Mouse (Mus musculus) thymus, postnatal 0 days (tissue): ENCODE results near the gene Ccl6. TPM values are rescaled to one million over a fixed set of nuclear protein-coding genes. Genes with fewer than 3 reads are reported as not detected.

Source experiments
- DNase-seq: peaks from one replicate; pipeline ENCODE4 v3.0.0-alpha.2; 2015; ENCODE audit warnings: low spot score
- polyA plus RNA-seq: library from polyadenylated mRNA; unstranded; fragments of >200 nt; fragmentation: Nextera tagmentation; extraction: Ambion mirVana; gene quantifications from 2 replicates; pipeline ENCODE4 v1.2.1, GENCODE M21; 2015

The Ccl6 gene
- polyA plus RNA-seq = 12.1 and 13.7 TPM in 2 replicates

DNA sequence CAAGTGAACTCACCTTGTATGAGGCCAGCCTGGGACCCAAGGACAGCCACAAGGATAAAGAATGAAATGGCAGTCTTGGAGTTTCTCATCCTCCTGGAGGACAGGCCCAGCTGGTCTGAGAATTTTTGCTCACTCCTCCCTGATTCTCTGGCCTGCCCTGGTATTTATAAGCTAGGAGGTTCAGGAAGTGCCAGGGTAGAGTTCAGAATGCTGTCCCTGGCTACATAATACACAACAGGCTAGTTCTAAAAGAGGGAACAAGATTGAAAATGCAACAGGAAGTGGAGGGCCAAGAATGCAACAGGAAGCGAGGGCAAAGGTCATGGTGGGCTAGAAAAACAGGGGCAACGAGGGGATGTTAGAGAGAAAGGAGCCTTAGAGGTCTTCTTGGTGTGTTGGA is at the start of gene Ccl6:
Ccl6 (minus strand) TSS at position 235 of the 400 bp plus-strand sequence.
- DNase-seq = peak; percentile 15

DNA sequence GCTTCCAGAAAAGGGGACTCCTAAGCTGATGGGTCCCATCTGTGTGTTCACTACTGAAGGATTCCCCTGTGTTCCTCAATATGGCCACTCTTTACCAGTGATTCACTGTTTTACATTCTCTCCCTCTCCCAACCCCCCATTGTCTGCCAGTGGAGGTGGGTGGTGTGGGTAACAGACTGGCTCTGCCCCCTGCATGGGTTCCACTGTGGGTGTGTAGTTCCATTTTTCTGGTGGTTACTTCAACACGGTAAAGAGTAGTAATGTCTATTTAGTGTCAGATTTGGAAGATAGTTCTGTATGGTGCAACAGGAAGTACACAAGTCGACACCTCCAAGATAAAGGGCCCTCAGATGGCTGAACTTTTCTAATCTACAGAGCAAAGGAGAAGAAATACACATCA is 48.3 kb upstream of the Ccl6 start:
- DNase-seq = no peak

DNA sequence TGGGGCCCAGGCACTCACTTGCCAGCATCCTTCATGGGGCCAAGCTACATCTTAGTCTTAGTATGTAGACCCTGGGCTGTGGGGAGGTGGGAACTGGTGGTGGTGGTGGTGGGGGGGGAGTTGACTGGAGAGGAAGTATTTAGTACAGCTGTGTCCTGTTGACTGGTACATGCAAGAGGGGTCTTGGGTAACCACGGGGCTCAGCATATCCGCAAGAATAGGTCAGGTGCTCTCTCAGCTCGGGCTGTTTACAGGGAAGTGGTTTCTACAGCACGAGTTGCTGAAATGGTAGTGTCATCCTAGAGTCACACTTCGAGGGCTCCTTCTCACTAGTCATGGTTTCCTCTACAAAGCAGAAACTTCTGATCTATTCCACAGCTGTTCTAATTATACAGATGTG is 47.3 kb upstream of the Ccl6 start:
- peak; percentile 85 for DNase-seq

DNA sequence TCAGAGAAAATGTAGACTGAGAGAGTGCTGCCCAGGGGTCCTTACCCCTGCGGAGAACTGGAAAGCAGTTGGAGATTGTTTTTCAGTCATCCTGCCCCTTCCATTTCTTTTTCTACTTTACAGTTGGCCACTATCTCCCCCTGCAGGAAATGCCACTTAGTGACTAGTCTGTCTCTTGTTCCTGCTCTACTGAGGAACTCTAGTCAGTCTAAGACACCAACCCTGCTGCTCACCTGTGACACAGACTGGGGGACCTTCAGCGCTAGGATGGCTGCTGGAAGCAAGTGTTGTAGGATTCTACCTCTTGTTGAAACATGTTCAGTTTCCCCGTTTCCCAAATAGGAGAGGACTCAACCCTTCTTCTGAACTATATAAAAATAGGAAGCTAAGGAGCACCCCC is 46.6 kb upstream of the Ccl6 start:
- peak; percentile 79 for DNase-seq

DNA sequence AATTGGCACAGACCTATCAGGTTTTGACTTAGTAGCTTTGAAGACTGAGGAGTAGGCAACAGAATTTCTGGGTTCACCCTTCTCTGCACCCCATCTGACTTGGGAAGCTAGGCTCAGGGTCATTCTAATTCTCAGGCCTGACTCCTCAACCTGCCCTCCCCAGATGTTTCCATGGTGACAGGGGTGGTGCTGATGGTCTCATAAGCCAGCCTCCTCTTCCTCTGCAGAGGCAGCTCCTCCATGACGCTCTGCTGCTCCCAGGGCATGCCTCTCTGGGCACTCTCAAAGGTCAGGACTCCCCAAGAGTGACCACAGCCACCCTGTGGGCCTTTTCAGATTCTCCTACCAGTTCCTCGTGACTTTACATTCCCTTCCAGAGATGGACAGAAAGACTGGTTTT is 46.0 kb upstream of the Ccl6 start:
- no peak for DNase-seq

DNA sequence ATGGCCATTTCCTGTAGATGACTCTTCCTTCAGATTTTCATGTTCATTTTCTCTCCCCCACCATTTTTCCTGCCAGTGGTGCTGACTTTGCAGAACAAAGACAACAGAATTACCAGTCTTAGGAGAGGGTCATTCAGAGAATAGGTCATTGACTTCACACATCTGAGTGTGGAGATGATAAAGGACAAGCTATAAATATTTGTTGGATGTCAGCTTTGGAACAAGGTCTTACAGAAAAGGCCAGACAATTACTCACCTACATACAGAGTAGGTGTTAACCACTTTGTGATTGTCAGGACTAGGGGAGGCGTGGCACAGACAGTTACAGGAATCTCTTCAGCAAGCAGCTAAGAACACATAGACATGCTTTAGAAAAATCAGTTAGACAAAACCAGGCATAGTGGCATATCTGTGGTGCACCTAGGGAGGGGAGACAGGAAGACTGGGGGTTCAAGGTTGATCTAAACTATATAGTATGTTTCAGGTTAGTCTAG is 43.9 kb upstream of the Ccl6 start:
- DNase-seq = no peak

DNA sequence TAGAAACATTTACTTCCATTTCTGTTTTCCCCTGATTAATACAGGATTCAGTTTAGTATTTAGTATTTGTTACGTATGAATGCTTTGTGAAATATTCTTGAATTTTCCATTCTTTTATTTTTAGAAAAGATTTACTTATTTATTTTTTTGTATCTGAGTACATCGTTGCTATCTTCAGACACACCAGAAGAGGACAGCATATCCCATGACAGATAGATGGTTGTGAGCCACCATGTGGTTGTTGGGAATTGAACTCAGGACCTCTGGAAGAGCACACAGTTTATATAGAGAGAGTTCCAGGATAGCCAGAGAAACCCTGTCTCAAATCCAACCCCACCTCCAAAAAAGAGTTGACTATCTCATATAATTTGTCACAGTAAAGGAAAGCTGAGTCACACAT is 42.0 kb upstream of the Ccl6 start:
- no peak for DNase-seq

DNA sequence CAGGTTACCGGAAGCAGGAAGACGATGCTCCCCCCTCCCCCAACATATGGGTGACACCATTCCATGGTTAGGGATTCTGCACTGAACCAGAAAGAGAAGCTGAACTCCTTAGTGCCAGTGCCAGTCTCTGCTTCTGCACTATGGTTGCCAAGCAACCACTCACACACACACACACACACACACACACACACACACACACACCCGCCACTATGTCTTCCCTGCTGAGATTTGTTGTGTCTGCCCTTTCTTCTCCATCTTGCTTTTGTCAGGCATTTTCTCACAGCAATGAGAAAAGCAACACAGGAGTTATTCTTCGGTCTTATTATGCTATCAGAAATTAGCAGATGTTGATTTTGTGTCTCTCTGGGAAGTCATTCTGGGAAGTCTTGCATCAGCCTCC is 41.5 kb upstream of the Ccl6 start:
- DNase-seq = no peak

DNA sequence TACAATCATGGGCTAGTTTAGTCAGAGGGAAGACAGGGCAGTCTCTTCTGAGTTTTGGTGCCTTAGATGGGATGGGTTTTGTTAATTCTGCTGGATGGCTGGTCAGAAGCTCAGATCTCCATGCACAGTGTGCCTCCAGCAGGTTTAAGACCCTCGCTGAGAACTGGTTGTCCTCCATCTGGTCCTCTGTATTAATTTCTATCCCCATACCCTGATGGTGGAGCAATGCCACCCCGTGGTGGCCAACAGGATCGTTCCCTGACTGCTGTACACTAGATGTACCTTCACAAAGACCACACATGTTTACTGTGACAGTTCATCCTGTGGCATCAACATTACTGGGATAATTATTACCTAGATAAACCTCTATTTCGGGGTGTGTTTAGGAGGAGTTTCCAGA is 39.9 kb upstream of the Ccl6 start:
- no peak for DNase-seq

DNA sequence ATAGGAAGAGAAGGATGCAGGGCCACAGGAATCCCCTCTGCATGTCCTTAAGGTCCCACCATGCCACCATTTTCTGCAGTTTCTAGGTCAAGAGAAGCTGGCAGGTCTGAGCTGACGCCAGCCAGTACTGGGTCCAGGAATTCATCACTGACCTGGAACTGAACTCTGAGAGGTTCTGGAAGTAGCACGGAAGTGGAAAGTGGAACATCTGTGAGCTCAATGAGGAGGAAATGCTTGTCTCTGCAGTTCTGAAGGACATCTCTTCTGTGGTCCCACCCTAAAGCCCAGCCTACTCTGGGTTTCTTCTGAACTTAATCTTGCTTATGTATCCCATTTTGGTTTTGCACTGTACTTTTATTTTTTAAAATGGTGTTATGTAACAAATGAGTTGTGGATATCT is 38.2 kb upstream of the Ccl6 start:
- DNase-seq = no peak

DNA sequence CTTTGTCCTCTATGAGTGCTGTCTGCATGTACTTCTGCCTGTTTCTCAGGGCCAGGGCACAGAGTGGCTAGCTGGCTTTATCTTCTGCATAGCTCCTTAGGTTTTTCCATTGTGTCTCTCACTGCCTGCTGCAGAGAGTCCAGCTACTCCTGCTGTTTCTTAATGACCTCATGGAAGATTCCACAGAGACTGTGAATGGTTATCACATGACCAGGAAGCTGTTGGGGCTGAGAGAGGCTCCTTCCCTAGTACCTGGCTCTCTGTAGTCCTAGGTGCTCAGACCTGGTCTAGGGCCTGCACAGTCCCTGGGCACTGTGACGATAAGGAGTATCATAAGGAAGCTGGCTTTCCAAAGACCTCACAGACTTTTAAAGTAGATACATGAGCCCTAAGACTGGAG is 37.7 kb upstream of the Ccl6 start:
- no peak for DNase-seq

DNA sequence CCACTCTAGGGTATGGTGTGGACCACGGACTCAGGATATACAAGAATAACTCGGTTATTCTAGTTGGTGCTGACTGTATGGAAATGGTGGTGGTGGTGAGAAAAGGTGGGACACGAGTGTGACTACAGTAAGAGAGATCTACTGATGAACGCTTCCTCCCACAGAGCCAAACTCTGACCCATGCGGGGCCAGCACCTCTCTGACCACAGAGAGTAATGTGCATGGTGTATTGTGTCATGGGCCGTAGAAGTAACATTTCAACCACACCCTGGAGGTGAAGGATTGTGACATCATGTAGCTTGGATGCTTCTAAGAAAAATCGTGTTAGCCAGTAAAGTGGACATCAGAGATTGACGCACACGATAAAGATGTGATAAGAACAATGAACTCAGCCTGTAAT is 35.9 kb upstream of the Ccl6 start:
- DNase-seq = no peak

DNA sequence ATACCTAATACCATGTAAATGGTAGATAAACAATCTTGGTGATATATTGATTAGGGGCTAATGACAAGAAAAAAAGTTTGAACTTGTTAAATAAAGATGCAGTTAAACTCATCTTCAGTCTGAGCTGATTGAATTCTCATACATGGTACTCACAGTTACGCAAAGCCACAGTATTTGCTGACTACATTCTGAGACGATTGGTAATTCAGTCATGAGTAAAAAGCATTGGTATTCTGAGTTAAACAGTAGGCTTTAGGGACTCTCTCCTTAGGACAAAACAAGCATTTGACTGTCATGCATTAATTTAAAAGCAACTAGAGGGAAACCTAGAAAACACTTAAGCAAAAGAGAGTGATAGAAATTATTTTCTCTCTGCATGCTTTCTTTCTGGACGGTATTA is 30.7 kb upstream of the Ccl6 start:
- no peak for DNase-seq

DNA sequence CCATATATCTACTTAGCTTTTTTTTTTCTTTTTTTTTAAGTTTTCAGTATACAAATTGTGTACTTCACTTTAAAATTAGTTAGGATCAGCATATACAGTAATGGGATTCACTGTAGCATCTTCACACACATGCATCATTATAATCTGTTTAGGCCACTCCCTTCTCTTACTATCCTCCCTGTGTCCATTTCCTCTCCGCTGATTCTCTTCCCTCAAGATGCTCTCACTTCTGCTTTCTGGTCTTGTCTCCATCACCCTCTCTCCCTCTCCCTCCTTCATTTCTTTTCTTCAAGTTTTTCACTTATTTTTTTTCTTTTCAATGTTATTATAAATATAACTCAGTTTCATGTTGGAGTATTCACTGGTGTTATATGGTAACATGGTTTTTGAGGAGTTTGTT is 26.1 kb upstream of the Ccl6 start:
- DNase-seq = no peak

DNA sequence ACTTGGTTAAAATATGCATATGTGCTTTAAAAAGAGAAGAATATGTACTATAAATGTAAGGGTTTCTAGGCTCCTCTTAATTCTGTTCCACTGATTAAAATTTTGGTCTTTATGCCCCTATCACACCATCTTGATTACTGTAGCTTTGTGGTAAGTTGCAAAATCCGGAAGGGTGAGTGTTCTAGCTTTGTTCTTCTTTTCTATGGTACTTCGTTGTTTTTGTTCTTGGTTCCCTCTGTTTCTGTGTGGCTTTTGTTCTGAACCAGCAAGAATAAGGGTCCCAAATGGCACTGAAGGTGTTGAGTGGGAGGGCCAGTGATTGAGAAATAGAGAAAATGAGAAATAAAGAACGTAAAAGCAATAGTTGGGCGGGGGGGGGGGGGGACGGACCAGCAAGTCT is 25.4 kb upstream of the Ccl6 start:
- DNase-seq = no peak

DNA sequence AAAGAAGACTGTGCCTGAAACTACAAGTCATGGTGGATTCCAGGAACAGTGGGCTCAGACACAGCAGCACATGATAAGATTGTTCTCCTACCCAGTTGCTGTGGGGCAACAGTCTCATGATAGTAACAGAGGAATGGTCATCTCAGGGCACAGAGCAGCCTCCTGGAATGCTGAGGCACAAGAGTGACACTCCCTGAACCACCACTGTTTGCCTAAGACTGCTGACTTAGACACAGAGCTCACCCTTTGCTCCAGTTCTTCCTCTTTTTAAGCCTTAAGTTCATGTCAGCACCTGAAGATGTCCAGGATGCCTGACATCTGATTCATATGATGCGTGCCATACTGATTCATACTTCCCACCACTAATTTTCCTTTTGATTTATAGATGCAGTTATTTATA is 23.7 kb upstream of the Ccl6 start:
- DNase-seq = no peak

DNA sequence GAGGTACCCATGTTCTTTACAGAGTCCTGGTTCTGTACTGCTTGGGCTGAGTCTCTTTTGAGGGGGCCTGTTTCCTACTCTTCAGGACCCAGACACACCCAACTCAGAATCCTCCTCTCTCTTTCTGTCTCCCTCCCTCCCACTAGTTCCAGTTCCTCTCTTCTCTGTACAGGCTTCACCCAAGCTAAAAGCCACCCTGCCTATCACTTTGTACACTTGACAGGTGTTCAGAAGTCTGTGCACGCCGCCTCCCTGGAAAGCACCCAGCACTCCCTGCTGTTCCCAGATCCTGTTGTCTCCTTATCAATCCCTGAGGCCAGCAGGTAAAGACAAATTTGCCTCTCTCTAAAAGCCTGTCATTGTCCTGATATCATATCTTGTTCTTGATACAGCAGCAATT is 18.0 kb upstream of the Ccl6 start:
- no peak for DNase-seq

DNA sequence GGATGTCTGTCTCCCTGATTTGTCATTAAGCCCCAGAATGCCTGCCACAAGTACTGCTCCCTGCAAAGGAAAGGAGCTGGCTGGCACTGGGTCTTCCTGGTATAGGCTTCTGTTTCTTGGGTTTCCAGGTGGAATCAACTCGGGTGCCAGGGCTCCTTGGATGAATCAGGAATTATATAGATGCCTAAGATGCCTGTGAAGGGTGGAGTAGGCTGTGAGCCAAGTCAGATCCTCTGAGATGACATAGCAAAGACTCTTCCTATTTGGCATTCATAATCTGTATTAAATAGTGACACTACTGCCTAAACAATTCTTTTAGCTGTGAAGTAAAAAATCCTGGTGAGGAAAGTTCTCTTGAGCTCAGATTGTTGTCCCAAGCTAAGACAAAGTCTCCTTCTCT is 13.5 kb upstream of the Ccl6 start:
- DNase-seq = no peak

DNA sequence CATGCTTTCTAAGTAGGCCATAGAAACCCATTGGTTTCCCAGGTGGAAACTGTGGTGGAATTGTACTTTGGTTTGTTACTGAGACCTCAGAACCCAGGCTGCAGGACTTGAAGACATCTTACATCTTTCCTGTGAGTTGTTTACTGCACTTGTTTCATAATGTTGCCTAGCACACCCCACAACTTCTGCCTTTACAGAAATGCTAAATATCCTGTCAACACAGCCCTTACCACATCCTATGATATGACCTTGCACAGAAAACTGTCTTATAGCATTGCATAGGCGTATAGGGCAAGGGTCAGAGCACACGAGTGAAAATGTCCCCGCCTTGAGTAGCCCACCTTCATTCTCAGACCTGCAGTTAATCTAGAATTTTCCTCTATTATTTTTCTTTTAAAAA is 12.6 kb upstream of the Ccl6 start:
- DNase-seq = no peak

DNA sequence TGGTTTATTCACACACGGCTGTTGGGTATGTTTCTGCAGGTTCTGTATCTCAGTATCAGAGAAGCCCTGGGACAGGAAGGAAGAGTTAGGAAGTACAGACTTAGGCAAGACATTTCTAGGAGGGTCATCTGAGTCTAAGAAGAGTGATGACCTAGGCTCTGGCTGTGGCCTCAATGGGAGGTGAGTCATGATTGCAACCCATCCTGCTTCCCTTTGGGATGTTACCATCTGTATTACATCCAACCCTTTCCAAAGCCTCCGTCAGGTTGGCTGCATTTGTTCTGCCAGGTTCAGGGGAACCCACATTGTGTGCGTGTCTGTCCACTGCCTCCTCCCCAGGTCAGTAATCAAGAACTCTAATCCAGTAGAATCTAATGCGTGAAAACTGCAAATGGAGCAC is 11.8 kb upstream of the Ccl6 start:
- no peak for DNase-seq

DNA sequence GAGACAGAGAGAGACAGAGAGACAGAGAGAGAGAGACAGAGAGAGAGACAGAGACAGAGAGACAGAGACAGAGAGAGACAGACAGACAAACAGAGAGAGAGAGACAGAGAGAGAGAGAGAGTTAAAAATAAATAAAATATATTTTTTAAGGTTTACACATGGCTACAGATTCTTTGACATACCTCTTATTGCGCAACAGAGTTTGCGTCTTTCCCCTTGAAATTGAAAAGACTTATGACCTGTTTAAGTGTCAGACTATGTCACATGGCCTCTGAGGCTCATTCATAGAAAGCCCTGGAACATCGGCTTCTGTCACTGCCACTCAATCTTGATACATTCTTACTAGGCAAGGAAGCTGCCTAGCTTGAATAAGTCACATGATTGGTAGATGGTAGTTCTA is 10.5 kb upstream of the Ccl6 start:
- DNase-seq = no peak

DNA sequence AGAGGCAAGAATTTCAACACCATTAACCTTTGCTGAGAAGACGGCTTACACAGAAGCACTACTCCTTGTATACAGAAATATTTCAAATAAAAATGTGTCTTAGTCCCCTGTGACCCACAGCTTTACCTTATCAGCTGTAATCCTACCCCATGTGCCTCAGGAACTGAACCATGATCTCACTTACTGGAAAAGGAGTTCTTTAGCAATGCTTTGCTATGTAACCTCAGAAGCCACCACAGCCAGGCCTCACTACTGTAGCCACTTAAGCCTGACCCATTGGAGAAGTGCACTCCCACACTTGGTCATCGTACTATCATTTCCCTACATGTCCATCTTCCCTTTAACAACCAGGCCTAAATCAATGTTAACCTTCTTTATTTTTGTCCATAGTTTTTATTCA is 7.7 kb upstream of the Ccl6 start:
- DNase-seq = no peak

DNA sequence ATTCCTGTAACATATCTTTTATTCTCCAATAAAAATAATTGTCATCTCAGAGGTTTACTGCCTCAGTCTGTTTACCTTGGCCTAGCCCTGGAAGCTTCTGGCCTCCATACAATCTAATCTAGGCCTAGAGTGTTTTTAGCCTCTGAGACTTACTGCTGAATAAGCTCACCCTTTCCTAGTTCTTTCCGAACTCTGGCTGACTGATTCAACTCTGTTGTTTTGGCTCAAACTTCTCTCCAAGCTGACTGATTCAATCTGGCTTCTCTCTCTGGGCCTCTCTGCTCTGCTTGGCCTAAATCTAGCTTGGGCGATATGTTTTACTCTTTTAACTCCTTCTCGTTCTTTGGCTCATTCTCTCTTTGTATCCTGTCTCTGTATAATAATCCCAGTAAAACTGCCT is 6.1 kb upstream of the Ccl6 start:
- no peak for DNase-seq

DNA sequence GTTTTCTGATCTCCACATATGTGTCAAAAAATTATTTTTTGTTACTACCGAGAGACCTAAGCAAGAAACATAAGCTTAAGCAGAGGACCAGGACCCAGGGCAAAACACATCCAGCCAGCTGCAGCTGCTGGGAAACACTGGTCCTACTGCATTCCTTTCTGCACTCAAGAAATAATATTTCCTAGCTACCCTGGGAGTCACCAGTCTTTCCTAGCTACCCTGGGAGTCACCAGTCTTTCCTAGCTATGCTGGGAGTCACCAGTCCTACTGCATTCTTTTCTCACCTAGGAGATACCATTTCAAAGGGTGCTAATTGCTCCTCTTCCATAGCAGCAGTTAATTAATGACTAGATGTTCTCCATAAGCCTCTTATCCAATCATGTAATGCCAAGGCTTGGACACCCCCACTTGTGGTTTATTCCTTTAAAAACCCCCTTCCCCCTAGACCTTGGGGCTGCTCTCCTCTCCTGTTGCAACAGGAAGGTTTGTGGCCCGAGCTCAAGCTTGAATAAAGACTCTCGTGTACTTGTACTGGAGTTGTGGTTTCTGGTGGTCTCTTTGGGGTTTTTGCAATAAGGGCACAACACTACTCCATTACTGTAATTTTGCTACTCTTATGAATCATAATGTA is 5.4 kb upstream of the Ccl6 start:
- DNase-seq = no peak
